Mouse (Mus musculus): ENCODE results near the gene Spag4. TPM values are rescaled to one million over a fixed set of nuclear protein-coding genes. Genes with fewer than 3 reads are reported as not detected.

Gene Spag4
- 1.6 and 5.0 TPM in 2 replicates for total RNA-seq (2014; fragmentation: Nextera tagmentation)
- total RNA-seq (2017): 1.8 TPM in 1 of 2 replicates, not detected in the other

DNA sequence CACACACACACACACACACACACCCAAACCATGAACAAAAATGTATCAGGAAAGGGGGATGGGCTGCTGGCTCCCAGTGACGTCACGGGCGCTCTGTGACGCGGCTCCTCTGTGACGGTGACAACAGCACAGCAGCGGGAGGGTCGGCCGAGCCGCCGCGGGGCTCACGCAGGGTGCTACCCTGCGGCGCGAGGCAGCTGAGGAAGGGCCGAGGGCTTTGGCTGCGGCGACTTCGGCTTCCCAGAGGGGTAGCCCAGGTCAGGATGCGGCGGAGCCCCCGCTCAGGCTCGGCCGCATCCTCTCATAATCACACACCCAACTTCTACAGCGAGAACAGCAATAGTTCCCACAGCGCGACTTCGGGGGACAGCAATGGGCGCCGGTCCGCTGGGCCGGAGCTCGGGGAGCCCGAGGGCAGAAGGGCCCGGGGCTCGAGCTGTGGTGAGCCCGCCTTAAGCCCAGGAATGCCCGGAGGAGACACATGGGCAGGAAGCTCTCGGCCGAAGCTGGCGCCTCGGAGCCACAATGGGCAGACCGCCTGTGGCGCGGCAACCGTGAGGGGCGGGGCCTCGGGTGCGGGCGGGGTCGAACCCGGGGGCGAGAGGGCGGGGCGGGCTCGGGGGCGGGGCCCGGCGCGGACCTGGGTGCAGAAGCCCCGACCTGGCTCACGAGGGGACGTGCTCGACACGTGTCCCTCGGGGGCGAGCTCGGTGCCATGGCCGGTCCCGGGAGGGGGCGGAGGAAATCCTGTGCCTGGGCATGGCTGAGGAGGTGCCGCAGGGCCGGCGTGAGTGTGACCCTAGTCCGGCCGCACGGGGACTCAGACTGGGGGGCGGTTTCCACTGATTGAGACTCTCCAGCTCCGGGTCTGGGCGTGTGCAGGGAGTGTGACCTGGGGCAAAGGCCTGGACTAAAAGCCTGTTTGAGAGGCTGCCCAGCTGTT lies at the start of gene Spag4:
TSS of gene Spag4 (plus strand) at position 77 of the 943 bp plus-strand sequence.
- peak; percentile 72 for ATAC-seq (replicated peaks; ENCODE audit: low FRiP score, low TSS enrichment, poor library complexity, severe bottlenecking)

DNA sequence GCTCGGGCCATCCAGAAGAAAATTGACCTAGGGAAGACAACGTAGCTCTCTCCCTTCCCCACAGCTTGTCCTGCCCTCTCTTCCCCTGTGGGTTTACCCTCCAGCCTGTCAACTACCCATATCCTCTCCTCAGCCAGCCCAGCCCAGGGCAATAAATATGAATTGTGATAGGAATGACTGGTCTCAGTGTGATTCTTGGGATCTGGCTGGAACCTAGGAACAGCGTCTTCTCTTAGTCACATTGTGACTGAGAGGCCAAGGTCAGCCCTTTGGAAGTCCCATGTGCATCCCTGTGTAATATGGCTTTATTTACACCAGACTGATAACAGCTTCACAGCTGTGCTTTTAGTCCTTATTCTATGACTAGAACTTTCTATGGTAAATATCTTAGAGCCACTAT lies 46.9 kb upstream of the Spag4 start:
- no peak for ATAC-seq (replicated peaks; ENCODE audit: low FRiP score, low TSS enrichment, poor library complexity, severe bottlenecking)

- peak; percentile 84 for ATAC-seq (replicated peaks; ENCODE audit: low FRiP score, low TSS enrichment, poor library complexity, severe bottlenecking)
Measured at GRCm38 (mm10) chr2:156021219-156021618, 43.8 kb upstream of the Spag4 start.

- ATAC-seq (replicated peaks; ENCODE audit: low FRiP score, low TSS enrichment, poor library complexity, severe bottlenecking): 0 out of 2 replicates have a peak, but pooled peaks have one; percentile 24
Measured at GRCm38 (mm10) chr2:156021765-156022164, 43.2 kb upstream of the Spag4 start.

- ATAC-seq (replicated peaks; ENCODE audit: low FRiP score, low TSS enrichment, poor library complexity, severe bottlenecking): no peak
Measured at GRCm38 (mm10) chr2:156025482-156025881, 39.5 kb upstream of the Spag4 start.

- ATAC-seq (replicated peaks; ENCODE audit: low FRiP score, low TSS enrichment, poor library complexity, severe bottlenecking): no peak
Measured at GRCm38 (mm10) chr2:156039390-156039789, 25.6 kb upstream of the Spag4 start.

DNA sequence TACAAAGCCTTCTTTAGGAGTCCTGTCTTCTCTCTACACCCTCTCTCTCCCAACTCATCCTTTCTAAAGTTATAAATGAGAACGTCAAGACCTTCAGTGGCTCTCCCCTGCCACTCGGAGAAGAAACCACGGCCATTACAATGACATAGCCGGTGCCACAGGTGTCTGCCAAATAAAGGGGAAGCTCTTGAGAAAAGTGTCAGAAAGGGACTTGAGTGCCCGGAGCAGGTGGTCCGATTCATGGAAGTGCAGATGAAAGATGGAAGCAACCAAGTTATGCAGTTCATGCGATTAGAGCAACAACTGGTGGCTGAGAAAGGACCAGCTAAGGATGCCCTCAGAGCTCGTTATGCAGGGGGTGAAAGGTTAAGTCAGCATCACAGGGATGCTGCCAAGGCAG lies 22.1 kb upstream of the Spag4 start:
- no peak for ATAC-seq (replicated peaks; ENCODE audit: low FRiP score, low TSS enrichment, poor library complexity, severe bottlenecking)

GRCm38 (mm10) chr2:156047929-156048328 lies 17.0 kb upstream of the Spag4 start:
- ATAC-seq (replicated peaks; ENCODE audit: low FRiP score, low TSS enrichment, poor library complexity, severe bottlenecking): peak; percentile 60

DNA sequence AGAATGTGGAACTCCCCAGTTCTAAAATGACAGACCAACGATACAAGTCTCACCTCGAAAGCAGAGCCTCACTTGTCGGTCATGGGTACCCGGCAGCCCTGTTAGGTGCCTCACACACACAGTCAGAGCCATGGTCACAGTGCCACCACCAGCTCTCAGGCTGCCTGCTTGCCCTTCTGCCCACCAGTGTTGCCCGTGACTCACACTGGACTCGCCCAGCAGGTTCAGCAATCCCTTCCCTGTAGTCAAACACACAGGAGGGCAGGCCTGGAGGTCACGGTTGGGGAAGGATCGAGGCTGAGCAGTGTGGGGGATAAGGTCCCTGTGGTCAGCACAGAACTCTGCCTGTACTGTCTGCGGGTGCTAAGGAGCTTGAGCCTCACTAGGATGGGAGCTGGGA lies 12.2 kb upstream of the Spag4 start, which contains the start of gene Fer1l4:
TSS of gene Fer1l4 (minus strand) at position 132 of the 400 bp plus-strand sequence.
- ATAC-seq (replicated peaks; ENCODE audit: low FRiP score, low TSS enrichment, poor library complexity, severe bottlenecking): no peak

- ATAC-seq (replicated peaks; ENCODE audit: low FRiP score, low TSS enrichment, poor library complexity, severe bottlenecking): no peak
Measured at GRCm38 (mm10) chr2:156066126-156066525, 1.2 kb downstream of the Spag4 start.

- ATAC-seq (replicated peaks; ENCODE audit: low FRiP score, low TSS enrichment, poor library complexity, severe bottlenecking): no peak
Measured at GRCm38 (mm10) chr2:156067916-156068315, 2.9 kb downstream of the Spag4 start.

GRCm38 (mm10) chr2:156071236-156071635 lies 6.3 kb downstream of the Spag4 start:
- no peak for ATAC-seq (replicated peaks; ENCODE audit: low FRiP score, low TSS enrichment, poor library complexity, severe bottlenecking)

DNA sequence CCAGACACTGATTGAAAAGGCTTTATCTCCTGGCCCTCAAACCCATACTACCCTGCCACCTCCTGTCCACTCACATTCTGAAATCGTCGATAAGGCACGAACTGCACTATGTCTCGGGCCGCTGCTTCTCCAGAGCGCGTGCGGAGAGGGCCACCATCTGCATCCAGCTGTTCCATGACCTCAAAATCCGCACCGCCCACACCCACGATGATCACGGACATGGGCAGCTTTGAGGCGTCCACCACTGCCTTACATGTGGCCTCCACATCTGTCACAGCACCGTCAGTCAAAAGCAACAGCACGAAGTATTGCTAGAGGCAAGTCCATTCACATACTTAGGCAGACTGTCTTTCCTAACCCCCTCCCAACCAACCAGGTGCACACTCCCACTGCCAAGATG lies 8.8 kb downstream of the Spag4 start:
- ATAC-seq (replicated peaks; ENCODE audit: low FRiP score, low TSS enrichment, poor library complexity, severe bottlenecking): no peak

- ATAC-seq (replicated peaks; ENCODE audit: low FRiP score, low TSS enrichment, poor library complexity, severe bottlenecking): no peak
Measured at GRCm38 (mm10) chr2:156077461-156077860, 12.5 kb downstream of the Spag4 start.

- no peak for ATAC-seq (replicated peaks; ENCODE audit: low FRiP score, low TSS enrichment, poor library complexity, severe bottlenecking)
Measured at GRCm38 (mm10) chr2:156078421-156079182, 13.6 kb downstream of the Spag4 start.

DNA sequence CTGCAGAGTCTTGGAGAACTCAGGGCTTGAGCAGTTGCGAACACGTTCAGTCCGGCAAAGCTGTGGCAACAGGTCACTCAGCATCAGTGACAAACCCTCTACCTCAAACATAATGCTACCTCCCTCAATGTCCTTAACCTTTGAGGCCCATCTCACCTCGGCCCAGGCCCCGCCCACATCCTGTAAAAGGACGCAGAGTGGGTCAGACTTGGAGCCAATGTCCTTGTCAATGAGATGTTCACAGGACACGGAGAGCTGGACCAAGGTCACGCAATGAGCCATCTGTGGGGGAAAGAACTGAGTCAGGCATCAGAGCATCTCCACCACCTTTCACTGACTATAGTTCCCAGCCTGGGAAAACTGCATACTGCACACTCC lies 14.2 kb downstream of the Spag4 start:
- no peak for ATAC-seq (replicated peaks; ENCODE audit: low FRiP score, low TSS enrichment, poor library complexity, severe bottlenecking)

DNA sequence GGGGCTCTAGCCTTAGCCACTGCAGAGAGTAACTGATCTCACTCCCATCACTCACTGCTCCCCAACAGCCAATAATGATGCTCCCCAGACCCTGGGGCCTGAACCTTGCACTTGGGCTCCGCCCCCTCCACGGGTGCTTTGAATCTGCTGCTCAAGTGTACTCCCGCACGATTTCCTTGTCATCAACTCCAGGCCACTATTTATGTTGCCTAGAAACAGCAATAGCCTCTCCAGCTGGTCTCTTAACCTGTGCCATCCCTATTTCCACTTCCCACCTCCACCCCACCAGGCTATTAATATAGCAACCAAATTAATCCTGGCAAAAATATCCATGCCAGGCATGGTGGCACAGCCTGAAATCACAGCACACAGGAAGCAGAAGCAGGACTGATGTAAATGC lies 14.7 kb downstream of the Spag4 start:
- ATAC-seq (replicated peaks; ENCODE audit: low FRiP score, low TSS enrichment, poor library complexity, severe bottlenecking): no peak

DNA sequence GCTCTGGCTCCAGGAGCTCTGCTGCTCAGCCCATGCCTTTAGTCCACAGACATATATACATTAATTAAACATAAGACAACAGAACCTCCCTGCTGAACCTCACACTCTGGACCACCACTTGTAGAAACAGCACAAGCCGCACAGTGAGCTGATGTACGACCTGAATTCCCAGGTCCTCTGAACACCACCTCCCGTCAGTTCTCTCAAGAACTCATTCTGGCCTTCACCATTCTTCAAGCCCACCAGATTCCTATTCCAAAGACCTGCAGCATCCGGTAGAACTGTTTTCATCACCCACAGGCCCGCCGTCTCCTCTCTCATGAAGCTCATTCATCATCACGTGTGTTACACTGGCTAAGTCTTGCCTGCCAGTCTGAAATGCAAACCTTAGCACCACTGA lies 15.4 kb downstream of the Spag4 start:
- no peak for ATAC-seq (replicated peaks; ENCODE audit: low FRiP score, low TSS enrichment, poor library complexity, severe bottlenecking)

DNA sequence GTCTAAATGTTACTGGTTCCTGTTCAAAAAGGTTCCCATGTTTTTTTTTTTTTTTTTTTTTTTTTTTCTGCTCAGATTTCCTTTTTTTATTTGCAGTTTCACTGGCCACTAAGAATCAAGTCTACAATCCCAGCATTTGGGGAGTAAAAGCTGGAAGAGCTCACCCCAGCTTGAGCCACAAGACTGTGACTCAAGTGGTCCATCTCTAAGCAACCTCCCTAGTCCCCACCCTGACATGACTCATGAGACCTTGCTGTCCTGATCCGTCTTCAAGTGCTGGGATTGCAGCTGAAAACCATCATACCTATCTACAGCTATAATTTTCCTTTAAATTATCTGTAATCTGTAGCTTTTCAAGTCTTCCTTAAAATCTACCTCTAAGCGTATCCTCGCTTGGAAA lies 19.6 kb downstream of the Spag4 start:
- no peak for ATAC-seq (replicated peaks; ENCODE audit: low FRiP score, low TSS enrichment, poor library complexity, severe bottlenecking)

- ATAC-seq (replicated peaks; ENCODE audit: low FRiP score, low TSS enrichment, poor library complexity, severe bottlenecking): 0 out of 2 replicates have a peak, but pooled peaks have one; percentile 25
Measured at GRCm38 (mm10) chr2:156087391-156088110, 22.6 kb downstream of the Spag4 start.
